Mouse (Mus musculus) thymus, postnatal 36 days (tissue): ENCODE results near the gene Net1.
"Not testable (repeated sequence)": the region's sequence is repeated elsewhere in the genome, so short reads cannot be mapped to it uniquely, and the experiment has no call there.

Experiments used
- DNase-seq, 2 experiments: peaks; one replicate each; pipeline ENCODE4 v3.0.0; 2022; ENCODE audit warnings: mixed read lengths in 2 of 2

Net1 gene

DNA sequence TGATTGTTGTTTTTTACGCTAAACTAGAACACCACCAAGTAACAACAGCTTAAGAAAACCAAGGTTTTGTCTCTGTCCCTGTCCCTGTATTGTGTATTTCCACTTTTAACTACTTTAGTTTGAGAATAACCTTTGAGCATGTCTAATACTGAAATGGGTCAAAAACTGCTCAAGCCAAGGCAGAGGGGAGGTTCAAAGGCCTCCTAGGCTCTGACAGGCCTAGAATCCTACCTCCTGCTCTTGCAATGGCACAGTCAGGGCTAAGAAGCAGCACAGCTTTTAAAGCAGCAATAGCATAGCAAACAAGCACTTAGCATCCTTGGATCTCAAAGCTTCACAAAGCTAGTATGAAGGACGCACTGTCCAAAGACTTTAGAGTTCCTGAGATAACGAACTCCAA lies 28.9 kb downstream of the Net1 start:
- no peak for DNase-seq

DNA sequence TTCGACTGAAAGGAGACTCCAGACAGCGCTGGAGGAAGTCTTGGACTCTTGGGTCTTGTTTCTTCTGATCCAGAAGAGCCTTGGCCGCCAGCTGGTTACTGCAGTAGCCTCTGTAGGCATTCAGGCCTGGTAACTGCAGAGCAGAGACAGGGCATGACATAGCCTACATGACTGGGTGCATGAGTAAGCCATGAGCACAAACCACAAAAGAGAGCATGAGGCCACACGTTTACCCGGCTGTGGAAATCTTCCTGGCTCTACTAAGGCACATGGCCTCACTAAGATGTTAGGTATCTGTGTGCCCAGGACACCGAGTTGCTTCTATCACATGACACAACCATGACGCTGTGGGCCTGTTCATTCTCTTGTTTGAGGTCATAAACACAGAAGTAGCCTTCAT lies 31.4 kb downstream of the Net1 start:
- DNase-seq: no peak

DNA sequence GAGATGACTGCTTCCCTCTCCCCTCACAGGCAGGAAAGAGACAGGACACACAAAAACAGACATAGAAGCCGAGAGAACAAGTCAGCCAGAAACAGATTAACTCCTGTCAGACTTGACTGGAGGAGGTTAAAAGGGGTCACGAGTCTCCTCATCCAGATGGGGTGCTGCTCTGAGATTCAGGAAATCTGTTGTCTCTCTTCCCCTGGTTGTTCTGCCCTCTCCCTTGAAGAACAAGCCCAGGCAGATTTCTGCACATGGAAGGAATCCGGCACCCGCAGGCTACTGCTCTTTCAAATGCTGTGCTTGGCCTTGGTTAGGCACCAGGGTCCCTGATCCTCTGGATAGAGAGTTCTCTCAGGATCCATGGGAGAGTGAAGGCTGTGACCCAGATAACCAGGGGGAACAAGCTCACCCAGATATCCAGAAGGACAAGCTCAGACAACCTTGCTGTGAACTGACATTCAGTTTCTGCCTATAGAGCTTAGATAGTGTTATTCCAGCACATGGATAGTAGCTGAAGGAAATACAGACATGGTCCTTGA lies 40.3 kb downstream of the Net1 start:
- no peak for DNase-seq

DNA sequence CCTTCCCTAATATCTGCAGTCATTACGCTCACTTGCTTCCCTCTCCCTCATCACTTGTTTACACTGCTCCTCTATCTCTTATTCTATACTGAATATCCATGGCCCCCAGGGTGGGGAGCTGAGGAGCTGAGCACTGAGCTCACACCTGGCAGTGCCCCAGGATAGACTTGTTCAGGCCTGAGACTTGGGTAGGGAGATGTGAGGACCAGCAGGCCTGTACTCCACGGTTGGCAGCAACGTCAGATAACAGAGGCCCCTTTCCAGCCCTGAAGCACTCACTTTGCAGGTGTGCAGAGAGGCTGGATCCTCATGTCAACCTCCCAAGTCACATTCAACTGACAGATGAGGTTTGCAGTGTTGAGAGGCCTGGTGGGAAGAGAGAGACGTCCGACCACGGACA lies 40.8 kb downstream of the Net1 start:
- no peak for DNase-seq

DNA sequence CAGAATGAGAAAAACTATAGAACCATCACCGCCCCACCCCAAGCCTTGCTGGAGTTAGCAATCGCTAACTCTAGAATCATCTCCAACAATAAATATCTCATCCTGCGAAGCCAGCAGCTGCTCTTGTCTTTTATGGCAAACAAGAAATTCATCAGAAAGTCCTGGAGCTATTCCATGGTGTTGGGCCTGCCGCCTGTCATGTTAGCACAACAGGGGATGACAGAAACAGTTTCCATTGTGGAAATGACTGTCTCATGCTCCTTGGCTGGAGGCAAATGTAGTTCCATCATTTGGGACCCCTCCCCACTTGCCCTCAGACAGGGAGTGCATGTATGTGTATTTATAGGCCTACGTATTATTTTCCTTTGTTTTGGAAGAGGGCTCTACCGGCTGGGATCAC lies 41.6 kb downstream of the Net1 start:
- no peak for DNase-seq

DNA sequence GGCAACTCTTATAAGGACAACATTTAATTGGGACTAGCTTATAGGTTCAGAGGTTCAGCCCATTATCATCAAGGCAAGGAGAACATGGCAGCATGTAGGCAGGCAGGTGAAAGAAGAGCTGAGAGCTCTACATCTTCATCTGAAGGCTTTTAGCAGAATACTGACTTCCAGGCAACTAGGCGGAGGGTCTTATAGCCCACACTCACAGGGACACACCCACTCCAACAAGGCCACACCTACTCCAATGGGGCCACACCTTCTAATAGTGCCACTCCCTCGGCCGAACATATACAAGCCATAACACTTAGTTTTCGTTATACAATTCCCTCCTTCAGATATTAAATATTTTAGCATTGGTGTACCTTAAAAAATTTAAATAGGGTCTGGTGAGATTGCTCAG lies 45.2 kb downstream of the Net1 start:
- no peak for DNase-seq

DNA sequence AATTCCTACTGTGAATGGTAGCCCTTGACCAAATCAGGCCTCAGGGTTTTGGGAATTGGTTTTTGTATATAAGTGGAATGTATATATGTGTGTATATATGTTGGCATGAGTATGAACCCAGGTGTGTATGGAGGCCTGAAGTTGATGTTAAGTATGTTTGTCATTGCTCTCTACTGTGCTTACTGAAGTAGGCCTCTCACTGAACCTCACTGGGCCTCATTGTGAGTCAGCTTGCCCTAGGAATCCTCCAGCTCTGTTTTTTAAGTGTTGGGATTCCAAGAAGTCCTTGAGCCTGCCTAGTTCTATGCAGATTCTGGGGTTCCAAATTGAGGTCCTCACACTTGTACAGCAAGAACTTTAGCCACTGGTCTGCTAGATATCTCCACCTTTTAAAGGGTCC lies 48.1 kb downstream of the Net1 start:
- no peak for DNase-seq

DNA sequence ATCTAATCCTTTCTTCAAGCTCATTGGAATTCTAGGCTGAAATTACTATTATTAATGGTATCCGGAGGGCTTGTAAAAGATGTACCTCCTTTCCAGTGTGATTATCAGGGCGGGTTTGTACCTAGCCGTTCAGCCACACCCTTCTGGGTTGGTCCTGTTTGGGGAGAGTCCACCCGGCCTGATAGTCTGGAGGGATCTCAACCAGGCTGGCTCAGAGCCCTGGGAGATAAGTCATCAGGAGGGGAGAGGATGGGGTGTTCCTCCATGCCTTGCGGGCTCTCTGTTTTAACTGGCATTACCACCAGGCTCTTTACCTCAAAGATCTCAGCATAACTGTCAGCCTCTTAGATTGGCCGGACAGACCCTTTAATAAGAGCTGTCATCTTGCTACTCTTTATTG lies 50.9 kb downstream of the Net1 start:
- no peak for DNase-seq

DNA sequence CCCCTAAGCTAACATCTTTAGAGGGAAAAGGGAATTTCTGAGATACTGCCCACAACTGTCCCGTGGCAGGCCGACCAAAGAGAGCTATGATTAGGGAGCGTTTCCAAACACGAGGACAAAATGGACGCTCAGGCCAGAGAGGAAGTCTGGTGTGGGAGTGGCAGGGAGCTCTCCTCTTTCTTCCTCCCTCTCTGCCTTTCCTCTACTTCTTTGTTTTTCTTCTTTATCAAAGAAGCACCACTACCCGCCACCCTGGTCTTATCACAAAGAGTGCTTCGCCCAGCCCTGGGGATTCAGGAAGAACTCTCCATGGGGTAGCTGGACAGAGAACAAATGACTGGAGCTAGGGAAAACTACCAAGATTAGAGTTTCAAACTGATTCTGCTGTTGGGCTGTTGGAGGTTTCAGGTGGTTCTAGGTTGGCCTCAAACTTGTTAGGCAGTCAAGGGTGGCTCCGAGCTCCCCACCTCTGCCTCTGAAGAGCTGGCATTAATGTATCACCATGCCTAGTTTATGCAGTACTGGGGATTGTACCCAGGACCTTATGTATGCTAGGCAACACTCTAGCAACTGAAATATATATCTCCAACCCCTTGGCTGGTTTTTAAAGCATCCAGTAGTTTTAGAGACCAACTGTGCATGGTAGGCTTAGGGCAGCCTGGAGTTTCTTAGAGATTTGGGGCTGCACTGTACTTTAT lies 51.5 kb downstream of the Net1 start:
- no peak for DNase-seq

DNA sequence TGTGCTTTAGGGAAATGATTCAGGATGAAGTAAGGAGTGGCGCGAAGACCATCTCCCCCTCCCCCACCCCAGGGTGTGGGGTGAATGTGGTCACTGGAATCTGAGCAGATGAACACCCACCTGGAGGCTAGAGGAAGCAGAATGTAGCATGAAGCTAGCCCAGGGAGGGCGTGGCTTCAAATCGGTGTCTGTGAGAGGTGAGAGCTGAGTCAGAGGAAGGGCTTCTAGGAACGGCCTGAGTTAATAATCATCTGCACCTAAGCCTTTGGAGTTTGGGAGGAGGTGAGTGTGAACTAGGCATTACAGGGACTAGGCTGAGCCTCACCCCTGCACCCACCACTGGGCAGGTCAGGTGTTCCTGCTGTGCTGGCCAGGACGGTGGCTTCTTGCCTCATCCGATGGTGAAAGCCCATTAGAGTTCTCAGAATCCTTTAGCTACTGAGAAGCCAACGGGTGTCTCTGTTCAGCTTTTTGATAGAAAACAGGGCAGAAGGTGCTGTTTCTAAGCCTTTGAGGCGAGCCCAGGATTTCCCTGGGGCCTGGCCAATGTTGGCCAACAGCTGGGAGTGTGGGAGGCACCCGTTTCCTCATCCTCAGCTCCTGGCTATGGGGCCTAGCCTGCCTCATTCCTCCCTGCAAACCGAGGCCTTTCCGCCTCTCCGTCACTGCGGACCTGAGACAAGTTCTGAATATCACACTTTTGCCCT lies 52.2 kb downstream of the Net1 start:
- no peak for DNase-seq

DNA sequence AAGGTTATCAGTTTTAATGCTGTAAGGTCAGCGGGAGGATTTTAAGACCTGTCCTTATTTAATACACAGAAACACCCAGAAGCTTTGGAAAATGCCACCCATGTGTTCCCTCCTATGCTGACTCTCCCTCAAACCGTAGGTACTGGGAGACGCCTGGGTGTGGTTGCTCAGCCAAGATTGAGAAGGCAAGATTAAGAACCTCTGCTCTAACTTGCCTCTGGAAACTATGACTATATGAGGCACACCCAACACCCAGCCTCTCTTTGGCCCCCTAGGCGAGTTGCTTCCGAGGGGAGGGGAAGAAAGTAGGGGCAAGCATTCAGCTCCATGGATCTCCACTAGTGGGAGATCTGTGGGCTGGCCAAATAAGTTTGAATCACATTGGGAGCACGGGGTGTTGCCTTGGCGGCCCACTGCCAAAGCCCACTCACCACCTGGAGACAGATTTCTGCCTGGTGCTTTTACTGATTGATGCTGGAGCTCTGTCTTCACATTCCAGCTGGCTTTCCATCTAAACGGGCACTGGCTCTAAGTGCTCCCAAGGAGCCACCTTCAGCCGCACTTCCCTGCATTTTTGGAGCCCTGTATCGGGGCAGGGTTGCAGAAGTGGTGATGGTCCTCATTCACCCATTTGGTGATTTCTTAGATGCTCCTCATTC lies 55.0 kb downstream of the Net1 start:
- no peak for DNase-seq

DNA sequence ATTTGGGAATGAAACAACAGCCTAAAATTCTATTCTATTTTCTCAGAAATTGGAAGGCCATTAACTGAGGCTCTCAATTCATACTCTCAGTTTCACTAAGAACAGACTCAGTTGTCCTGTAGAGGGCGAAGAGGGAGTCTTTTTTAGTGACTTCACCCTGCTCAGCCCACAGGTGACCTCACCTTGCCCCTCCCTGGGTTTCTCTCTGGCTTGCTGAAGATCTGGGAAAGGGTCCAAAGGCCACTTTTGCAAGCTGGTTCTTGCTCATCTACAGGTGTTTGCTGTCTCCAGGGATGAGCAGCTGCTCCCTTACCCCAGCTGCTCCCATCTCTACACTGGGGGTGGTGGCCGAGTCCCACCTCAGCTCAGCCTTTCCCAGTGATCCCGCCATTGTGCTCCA lies 55.7 kb downstream of the Net1 start:
- DNase-seq: no peak

DNA sequence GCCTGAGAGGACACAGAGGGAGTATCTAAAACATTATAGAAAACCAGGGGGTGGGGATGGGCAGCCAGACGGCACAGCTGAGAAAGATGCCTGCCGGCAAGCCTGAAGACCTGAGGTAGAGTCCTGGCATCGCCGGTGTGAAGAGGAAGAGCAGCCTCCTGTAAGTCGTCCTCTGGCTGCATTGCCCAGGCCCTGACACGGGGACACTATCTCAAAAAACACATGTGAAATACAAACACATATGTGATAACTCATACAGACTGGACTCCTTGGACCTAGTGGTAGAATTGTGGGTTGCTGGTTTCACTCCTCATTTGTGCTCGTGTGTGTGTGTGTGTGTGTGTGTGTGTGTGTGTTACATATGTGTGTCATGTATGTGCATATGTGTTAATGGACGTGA lies 56.8 kb downstream of the Net1 start:
- DNase-seq: no peak

DNA sequence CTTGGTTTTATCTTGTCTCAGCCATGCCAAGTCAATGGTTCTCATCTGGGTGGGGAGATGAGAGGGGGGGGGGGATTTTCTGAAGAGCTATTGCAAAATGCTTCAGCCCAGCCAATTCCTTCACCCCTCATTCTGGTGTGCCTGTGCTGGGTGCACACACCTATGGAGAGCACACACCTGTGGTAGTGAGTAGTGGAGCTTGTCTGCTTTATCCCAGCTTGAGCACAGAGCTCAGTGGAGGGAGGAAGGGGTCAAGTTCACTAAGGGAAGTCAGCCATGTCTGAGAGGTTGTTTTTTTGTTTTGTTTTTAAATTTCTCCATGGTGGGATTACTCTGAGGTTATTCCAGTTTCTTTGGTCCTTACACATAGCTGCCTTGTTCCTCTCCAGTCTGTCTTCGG lies 61.8 kb downstream of the Net1 start:
- DNase-seq: no peak

DNA sequence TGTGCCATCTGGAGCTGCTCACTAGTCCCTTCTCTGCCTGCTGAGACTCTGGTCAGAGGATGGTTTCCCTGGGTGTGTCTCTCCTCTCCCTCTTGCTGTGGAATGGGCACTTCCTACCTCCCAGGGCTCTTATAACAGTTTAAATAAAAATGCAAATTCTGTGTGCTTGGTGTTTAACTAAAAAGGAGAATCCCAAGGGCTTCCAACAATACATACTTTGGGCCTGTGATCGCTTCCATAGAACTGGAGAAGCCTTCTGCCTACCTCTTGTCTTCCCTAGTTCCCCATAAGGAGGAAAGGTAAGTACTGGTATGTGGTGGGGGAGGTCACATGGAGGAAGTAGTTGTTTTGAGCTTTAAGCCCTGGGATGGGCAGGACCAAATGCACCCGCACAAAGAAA lies 63.2 kb downstream of the Net1 start:
- no peak for DNase-seq

DNA sequence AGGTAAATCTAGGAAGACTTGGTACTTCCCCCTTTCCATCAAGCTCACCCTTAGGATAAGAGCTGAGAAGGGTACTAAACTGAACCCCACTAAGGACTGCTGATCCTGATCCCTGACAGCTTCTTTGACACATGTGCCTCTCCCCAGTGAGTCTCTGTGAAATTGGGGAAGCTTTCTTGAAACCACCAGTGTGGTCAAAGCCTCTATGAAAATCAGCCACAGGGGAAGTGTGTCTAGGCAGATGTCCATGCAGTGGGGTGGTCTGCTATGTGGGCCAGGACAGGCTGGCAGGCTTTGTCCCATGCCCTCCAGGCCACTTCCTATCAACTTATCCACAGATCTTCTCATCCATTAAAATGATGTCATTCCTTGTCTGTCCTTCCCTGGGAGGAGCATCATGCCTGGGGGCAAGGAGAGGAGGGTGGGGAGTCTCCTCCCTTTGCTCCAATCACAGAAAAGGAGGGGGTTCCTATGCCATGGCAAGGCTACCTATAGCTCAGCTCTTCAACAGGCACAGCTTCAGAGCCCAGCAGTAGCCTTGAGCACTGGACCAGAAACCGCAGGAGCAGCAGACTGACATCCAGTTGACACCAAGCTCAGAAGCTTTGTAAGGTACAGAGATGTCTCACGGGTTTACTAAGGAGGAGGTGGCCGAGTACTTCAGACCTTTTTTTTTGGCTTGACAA lies 64.2 kb downstream of the Net1 start, which contains the start of gene Calm5:
Gene Calm5 (plus strand): TSS at position 526 of the 686 bp plus-strand sequence.
- DNase-seq: not testable (repeated sequence)

DNA sequence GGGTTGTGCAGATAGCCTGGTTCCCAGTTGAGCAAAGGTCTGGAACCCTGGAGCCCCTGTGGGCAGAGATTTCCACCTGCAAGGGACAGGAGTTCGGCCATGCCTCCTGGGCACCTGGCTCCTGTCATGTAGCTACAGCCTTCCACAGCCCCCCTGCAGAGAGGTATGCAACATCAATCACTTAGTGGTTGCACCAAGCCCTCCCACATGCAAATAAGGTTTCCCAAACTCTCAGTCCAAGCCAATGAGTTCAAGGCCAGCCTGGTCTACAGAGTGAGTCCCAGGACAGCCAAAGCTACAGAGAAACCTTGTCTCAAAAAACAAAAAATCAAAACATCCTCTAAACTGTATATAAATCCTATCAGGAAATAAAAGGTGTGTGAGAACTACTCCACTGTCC lies 67.7 kb downstream of the Net1 start:
- DNase-seq: no peak

DNA sequence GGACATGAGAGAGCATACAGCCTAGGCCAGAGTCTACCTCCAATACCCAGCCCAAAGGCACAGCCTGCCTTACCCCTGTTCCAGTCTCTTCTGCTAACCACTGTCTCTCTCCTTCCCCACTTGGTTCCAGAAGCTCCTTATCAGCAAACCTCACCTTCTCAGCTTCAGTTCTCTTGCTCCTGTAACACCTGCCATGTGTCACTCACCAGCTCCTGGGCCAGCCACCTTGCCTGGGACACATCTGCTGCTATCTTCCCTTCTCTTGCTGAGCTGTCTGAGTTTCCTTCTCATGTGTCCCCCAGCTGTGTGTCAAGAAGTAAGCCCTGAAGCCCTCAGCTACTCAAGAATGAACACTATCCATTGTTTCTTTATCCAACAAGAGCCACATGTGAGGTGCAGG lies 77.4 kb downstream of the Net1 start:
- DNase-seq: not testable (repeated sequence)

DNA sequence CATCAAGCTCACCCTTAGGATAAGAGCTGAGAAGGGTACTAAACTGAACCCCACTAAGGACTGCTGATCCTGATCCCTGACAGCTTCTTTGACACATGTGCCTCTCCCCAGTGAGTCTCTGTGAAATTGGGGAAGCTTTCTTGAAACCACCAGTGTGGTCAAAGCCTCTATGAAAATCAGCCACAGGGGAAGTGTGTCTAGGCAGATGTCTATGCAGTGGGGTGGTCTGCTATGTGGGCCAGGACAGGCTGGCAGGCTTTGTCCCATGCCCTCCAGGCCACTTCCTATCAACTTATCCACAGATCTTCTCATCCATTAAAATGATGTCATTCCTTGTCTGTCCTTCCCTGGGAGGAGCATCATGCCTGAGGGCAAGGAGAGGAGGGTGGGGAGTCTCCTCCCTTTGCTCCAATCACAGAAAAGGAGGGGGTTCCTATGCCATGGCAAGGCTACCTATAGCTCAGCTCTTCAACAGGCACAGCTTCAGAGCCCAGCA lies 80.7 kb downstream of the Net1 start, which contains the start of gene Calm4:
Gene Calm4 (plus strand): TSS at position 446 of the 496 bp plus-strand sequence.
- not testable (repeated sequence) for DNase-seq

DNA sequence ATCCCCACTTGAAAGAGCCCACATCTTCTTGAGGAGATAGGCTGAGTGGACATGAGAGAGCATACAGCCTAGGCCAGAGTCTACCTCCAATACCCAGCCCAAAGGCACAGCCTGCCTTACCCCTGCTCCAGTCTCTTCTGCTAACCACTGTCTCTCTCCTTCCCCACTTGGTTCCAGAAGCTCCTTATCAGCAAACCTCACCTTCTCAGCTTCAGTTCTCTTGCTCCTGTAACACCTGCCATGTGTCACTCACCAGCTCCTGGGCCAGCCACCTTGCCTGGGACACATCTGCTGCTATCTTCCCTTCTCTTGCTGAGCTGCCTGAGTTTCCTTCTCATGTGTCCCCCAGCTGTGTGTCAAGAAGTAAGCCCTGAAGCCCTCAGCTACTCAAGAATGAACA lies 84.4 kb downstream of the Net1 start:
- DNase-seq: not testable (repeated sequence)

DNA sequence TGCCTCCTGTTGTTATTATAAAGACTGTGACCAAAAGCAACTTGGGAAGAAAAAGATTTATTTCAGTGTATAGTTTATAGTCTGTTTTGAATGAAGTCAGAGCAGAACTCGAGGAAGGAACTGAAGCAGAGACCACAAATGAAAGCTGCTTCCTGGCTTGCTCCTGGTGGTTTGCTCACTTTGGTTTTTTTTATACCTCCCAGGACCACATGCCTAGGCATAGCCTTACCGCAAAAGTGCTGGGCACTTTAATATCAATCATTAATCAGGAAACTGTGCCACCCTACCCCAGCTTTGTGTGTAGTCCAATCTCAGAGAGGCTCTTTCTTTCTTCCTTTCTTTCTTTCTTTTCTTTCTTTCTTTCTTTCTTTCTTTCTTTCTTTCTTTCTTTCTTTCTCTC lies 85.6 kb downstream of the Net1 start:
- no peak for DNase-seq
